Mouse (Mus musculus) stomach, postnatal 0 days (tissue): ENCODE data around the gene Derl2.

ENCODE experiments used
- CTCF ChIP-seq: IDR thresholded peaks from 2 replicates; pipeline ENCODE4 v1.5.1; 2016; ENCODE audit warnings: antibody characterized with exemption, low read depth, mild to moderate bottlenecking, moderate library complexity
- EP300 ChIP-seq: optimal IDR thresholded peaks from 2 replicates; pipeline ENCODE3; 2016; ENCODE audit warnings: antibody characterized with exemption

GRCm38 (mm10) chr11:70975193-70975592 is 44.4 kb downstream of the Derl2 start:
- TF ChIP-seq CTCF, result no peak
- TF ChIP-seq EP300, result no peak
